Mouse (Mus musculus) E14TG2a.4 (cell line): ENCODE measurements at regions not wholly inside any gene's neighbourhood (a gene's known extent, or its start where the extent isn't known, plus 50 kb on each side); places are given as distances from the start of the nearest gene placed in this dataset.

Experiments
- H3K27me3 ChIP-seq: 2 replicates; pipeline ENCODE4 v1.6.1; 2014; ENCODE audit warnings: low read length, control low read depth; ENCODE audit not compliant: insufficient read depth
- H3K36me3 ChIP-seq: 2 replicates; pipeline ENCODE4 v1.6.1; 2014; ENCODE audit warnings: low read length, control low read depth; ENCODE audit not compliant: insufficient read depth
- H3K4me1 ChIP-seq: replicated peaks from 2 replicates; pipeline ENCODE4 v1.6.1; 2014; ENCODE audit warnings: low read depth, low read length, control low read depth
- H3K4me3 ChIP-seq: replicated peaks from 2 replicates; pipeline ENCODE4 v1.5.1; 2014; ENCODE audit warnings: mild to moderate bottlenecking, low read length
- H3K9me3 ChIP-seq: 2 replicates; pipeline ENCODE4 v1.6.1; 2014; ENCODE audit warnings: low read length, control low read depth
- CTCF ChIP-seq: conservative IDR thresholded peaks from 2 replicates; pipeline ENCODE4 v1.5.1; 2014; ENCODE audit warnings: low read length
- NANOG ChIP-seq: IDR thresholded peaks from 2 replicates; pipeline ENCODE4 v1.6.1; 2014; ENCODE audit warnings: borderline replicate concordance, low read length, mixed read lengths
- POU5F1 ChIP-seq: IDR thresholded peaks from 2 replicates; pipeline ENCODE4 v1.6.1; 2014; ENCODE audit warnings: low read length, borderline replicate concordance

GRCm38 (mm10) chr12:47211417-47212104, 392.8 kb upstream of the Nova1 start:
- Histone ChIP-seq H3K4me1 (no peaks in the 10 kb centered on the region), H3K27me3 (no peaks in the 10 kb centered on the region), H3K36me3 (no peaks in the 10 kb centered on the region), H3K4me3 (no peak overlapping the region), H3K9me3 (no peaks in the 10 kb centered on the region)
- TF ChIP-seq POU5F1 (no peak), NANOG (no peak), CTCF (no peak)

GRCm38 (mm10) chr12:47202936-47203335, 384.2 kb upstream of the Nova1 start:
- Histone ChIP-seq H3K9me3 (no peaks in the 10 kb centered on the region), H3K36me3 (no peaks in the 10 kb centered on the region), H3K27me3 (no peaks in the 10 kb centered on the region), H3K4me3 (no peak overlapping the region), H3K4me1 (no peaks in the 10 kb centered on the region)
- TF ChIP-seq NANOG (no peak), POU5F1 (no peak), CTCF (no peak)

GRCm38 (mm10) chr12:47198609-47199008, 379.9 kb upstream of the Nova1 start:
- Histone ChIP-seq H3K9me3 (no peaks in the 10 kb centered on the region), H3K4me3 (no peak overlapping the region), H3K4me1 (no peaks in the 10 kb centered on the region), H3K36me3 (no peaks in the 10 kb centered on the region), H3K27me3 (no peaks in the 10 kb centered on the region)
- TF ChIP-seq CTCF (no peak), POU5F1 (no peak), NANOG (no peak)

GRCm38 (mm10) chr12:47164736-47165135, 346.0 kb upstream of the Nova1 start:
- TF ChIP-seq NANOG, result no peak
- TF ChIP-seq POU5F1, result no peak
- TF ChIP-seq CTCF, result no peak
- peaks cover 5% of the 10 kb centered on the region; the same call in 1 of the 2 replicates for H3K27me3 ChIP-seq
- peaks cover 30% of the 10 kb centered on the region for H3K4me1 ChIP-seq
- H3K4me3 ChIP-seq, result no peak overlapping the region
- H3K36me3 ChIP-seq, result no peaks in the 10 kb centered on the region
- H3K9me3 ChIP-seq, result no peaks in the 10 kb centered on the region

- no peaks in the 10 kb centered on the region for H3K36me3 ChIP-seq
- H3K9me3 ChIP-seq, result no peaks in the 10 kb centered on the region
- H3K4me3 ChIP-seq, result 0 out of 2 replicates have a peak overlapping the region, but pooled peaks have one; percentile 10
- H3K4me1 ChIP-seq, result peaks cover 30% of the 10 kb centered on the region
- TF ChIP-seq NANOG (no peak), POU5F1 (no peak), CTCF (no peak)
- peaks cover 5% of the 10 kb centered on the region; the same call in 1 of the 2 replicates for H3K27me3 ChIP-seq
Observed at GRCm38 (mm10) chr12:47164031-47164717, 345.4 kb upstream of the Nova1 start.

GRCm38 (mm10) chr12:47163171-47163570, 344.4 kb upstream of the Nova1 start:
- TF ChIP-seq NANOG (no peak), CTCF (no peak), POU5F1 (no peak)
- H3K4me1 ChIP-seq, result peaks cover 33% of the 10 kb centered on the region
- H3K36me3 ChIP-seq, result no peaks in the 10 kb centered on the region
- no peaks in the 10 kb centered on the region for H3K9me3 ChIP-seq
- peaks cover 5% of the 10 kb centered on the region; the same call in 1 of the 2 replicates for H3K27me3 ChIP-seq
- no peak overlapping the region for H3K4me3 ChIP-seq

- Histone ChIP-seq H3K36me3 (no peaks in the 10 kb centered on the region), H3K9me3 (no peaks in the 10 kb centered on the region), H3K4me1 (peaks cover 35% of the 10 kb centered on the region), H3K27me3 (peaks cover 5% of the 10 kb centered on the region; the same call in 1 of the 2 replicates), H3K4me3 (no peak overlapping the region)
- TF ChIP-seq POU5F1 (no peak), NANOG (no peak), CTCF (no peak)
Observed at GRCm38 (mm10) chr12:47162624-47163151, 344.0 kb upstream of the Nova1 start.

GRCm38 (mm10) chr12:47160626-47161025, 341.9 kb upstream of the Nova1 start:
- Histone ChIP-seq H3K27me3 (peaks cover 5% of the 10 kb centered on the region; the same call in 1 of the 2 replicates), H3K4me3 (no peak overlapping the region), H3K9me3 (no peaks in the 10 kb centered on the region), H3K36me3 (no peaks in the 10 kb centered on the region), H3K4me1 (peaks cover 43% of the 10 kb centered on the region)
- TF ChIP-seq NANOG (no peak), CTCF (no peak), POU5F1 (no peak)
